Mouse (Mus musculus): ENCODE measurements around the gene Otulinl.

DNA sequence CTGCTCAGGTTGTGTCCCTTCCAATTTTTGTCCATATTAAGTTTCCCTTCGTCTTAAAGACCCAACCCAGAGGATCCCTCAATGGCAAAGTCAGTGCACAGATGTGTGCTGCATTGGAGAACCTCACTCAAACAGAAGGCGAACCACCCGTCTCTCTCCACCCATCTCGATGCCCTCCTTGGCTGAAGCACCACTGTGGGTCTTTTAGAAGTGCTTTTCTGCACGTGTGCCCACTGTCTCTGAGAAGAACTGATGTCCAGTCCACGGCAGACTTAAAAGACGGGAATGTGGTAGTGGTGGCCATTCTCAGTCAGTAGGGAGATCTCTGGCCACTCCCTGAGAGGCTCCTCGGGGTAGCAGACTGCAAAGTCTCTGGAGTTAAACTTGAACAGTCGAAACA, 24.8 kb downstream of the Otulinl start:
- TF ChIP-seq CTCF (IDR thresholded peaks at IDR 0.05; ENCODE audit: extremely low read depth, insufficient read depth, low read length), result no peak
- TF ChIP-seq POLR2A (IDR thresholded peaks at IDR 0.05; ENCODE audit: extremely low read depth, insufficient read depth, low read length), result no peak
